Mouse (Mus musculus) liver, adult 2 months (tissue): ENCODE measurements at regions not wholly inside any gene's neighbourhood (a gene's known extent, or its start where the extent isn't known, plus 50 kb on each side); places are given as distances from the start of the nearest gene placed in this dataset.

Experiments used
- CTCF ChIP-seq: fragments of 200-500 bp; IDR thresholded peaks from 2 replicates; pipeline ENCODE4 v1.5.1; 2011; ENCODE audit warnings: low read depth, low read length, control low read depth
- POLR2A ChIP-seq: fragments of 200-500 bp; IDR thresholded peaks from 2 replicates; pipeline ENCODE4 v1.6.1; 2011; ENCODE audit warnings: low read length, control low read depth; ENCODE audit not compliant: insufficient read depth; ENCODE audit errors: extremely low read depth

GRCm38 (mm10) chr3:148248617-148249016 is 741.7 kb downstream of the Adgrl2 start:
- TF ChIP-seq CTCF = no peak
- no peak for TF ChIP-seq POLR2A
